Mouse (Mus musculus) subcutaneous adipose tissue, adult 2 months (tissue): ENCODE results near the gene Scgb2b20. TPM values are rescaled to one million over a fixed set of nuclear protein-coding genes. Genes with fewer than 3 reads are reported as not detected.

Experiments used
- polyA plus RNA-seq: library from polyadenylated mRNA; depleted of rRNA; stranded (reverse); fragments of >200 nt; gene quantifications from 2 replicates; pipeline ENCODE4 v1.2.3, GENCODE M21; 2012; ENCODE audit warnings: low replicate concordance; rRNA removed

Scgb2b20 gene
- not detected in 2 replicates for polyA plus RNA-seq

GRCm38 (mm10) chr7:33366222-33366621 lies at the start of gene Scgb2b20:
Gene Scgb2b20 (minus strand): TSS chr7:33366322.

GRCm38 (mm10) chr7:33372934-33373333 lies 6.8 kb upstream of the Scgb2b20 start, which contains the start of gene Scgb1b20:
Gene Scgb1b20 (plus strand): TSS chr7:33373234.

Other genes with a start within 250 kb of the Scgb2b20 start
- gene Scgb2b18, start 192.5 kb downstream of the Scgb2b20 start, polyA plus RNA-seq: not detected in 2 replicates
- gene Scgb1b18, start 180.8 kb downstream of the Scgb2b20 start, polyA plus RNA-seq: not detected in 2 replicates
- gene Scgb2b19, start 86.0 kb downstream of the Scgb2b20 start, polyA plus RNA-seq: not detected in 2 replicates
- gene Scgb1b19, start 79.0 kb downstream of the Scgb2b20 start, polyA plus RNA-seq: not detected in 2 replicates
- not detected in 2 replicates for gene Scgb1b20, start 6.9 kb upstream of the Scgb2b20 start, polyA plus RNA-seq
- gene Scgb2b21, start 154.1 kb upstream of the Scgb2b20 start, polyA plus RNA-seq: not detected in 2 replicates